Mouse (Mus musculus): ENCODE measurements around the gene Zfp646. TPM values are rescaled to one million over a fixed set of nuclear protein-coding genes. Genes with fewer than 3 reads are reported as not detected.

The Zfp646 gene
- polyA plus RNA-seq, 1 experiment from 2014 or later: 20.3 TPM

GRCm38 (mm10) chr7:127912190-127912871, 36.3 kb downstream of the Zfp646 start, which contains the start of gene Kat8:
Gene Kat8 (plus strand): TSS chr7:127912516.
- 1% methylated on average over 40 of the region's 40 CpGs for WGBS
- Histone ChIP-seq H3K4me3 (peak within 1 kb of the TSS; percentile 87), H3K36me3 (peaks cover 56% of the 10 kb centered on the region), H3K27me3 (ENCODE audit: low read depth, poor library complexity, severe bottlenecking) (no peaks in the 10 kb centered on the region), H3K27ac (peak within 1 kb of the TSS; percentile 88), H3K9me3 (replicated peaks) (no peaks in the 10 kb centered on the region), H3K4me1 (peaks cover 12% of the 10 kb centered on the region)
- DNase-seq (ENCODE audit: low spot score): peak; percentile 93

GRCm38 (mm10) chr7:127912938-127913337, 36.9 kb downstream of the Zfp646 start:
- peak overlapping the region; percentile 88 for H3K27ac ChIP-seq
- H3K27me3 ChIP-seq (ENCODE audit: low read depth, poor library complexity, severe bottlenecking): no peaks in the 10 kb centered on the region
- peak overlapping the region; percentile 87 for H3K4me3 ChIP-seq
- H3K4me1 ChIP-seq: peaks cover 12% of the 10 kb centered on the region
- no peak for DNase-seq (ENCODE audit: low spot score)
- H3K9me3 ChIP-seq (replicated peaks): no peaks in the 10 kb centered on the region
- WGBS: 38% methylated on average over 4 of the region's 4 CpGs
- H3K36me3 ChIP-seq: peaks cover 55% of the 10 kb centered on the region

- Histone ChIP-seq H3K27ac (no peak overlapping the region), H3K36me3 (peaks cover 53% of the 10 kb centered on the region), H3K4me1 (peaks cover 12% of the 10 kb centered on the region), H3K4me3 (no peak overlapping the region), H3K9me3 (replicated peaks) (no peaks in the 10 kb centered on the region), H3K27me3 (ENCODE audit: low read depth, poor library complexity, severe bottlenecking) (no peaks in the 10 kb centered on the region)
- WGBS: 85% methylated on average over 12 of the region's 12 CpGs
- DNase-seq (ENCODE audit: low spot score): no peak
Observed at GRCm38 (mm10) chr7:127915293-127915692, 39.3 kb downstream of the Zfp646 start.

GRCm38 (mm10) chr7:127918203-127918602, 42.2 kb downstream of the Zfp646 start:
- WGBS: 59% methylated on average over 3 of the region's 3 CpGs
- Histone ChIP-seq H3K4me1 (peaks cover 3% of the 10 kb centered on the region), H3K9me3 (replicated peaks) (no peaks in the 10 kb centered on the region), H3K27ac (no peak overlapping the region), H3K4me3 (no peak overlapping the region), H3K27me3 (ENCODE audit: low read depth, poor library complexity, severe bottlenecking) (no peaks in the 10 kb centered on the region), H3K36me3 (peaks cover 80% of the 10 kb centered on the region)
- peak; percentile 54 for DNase-seq (ENCODE audit: low spot score)

GRCm38 (mm10) chr7:127919290-127919689, 43.3 kb downstream of the Zfp646 start:
- Histone ChIP-seq H3K36me3 (peaks cover 90% of the 10 kb centered on the region), H3K4me1 (no peaks in the 10 kb centered on the region), H3K27ac (no peak overlapping the region), H3K27me3 (ENCODE audit: low read depth, poor library complexity, severe bottlenecking) (no peaks in the 10 kb centered on the region), H3K4me3 (no peak overlapping the region), H3K9me3 (replicated peaks) (no peaks in the 10 kb centered on the region)
- 77% methylated on average over 7 of the region's 7 CpGs for WGBS
- no peak for DNase-seq (ENCODE audit: low spot score)

GRCm38 (mm10) chr7:127921516-127921915, 45.5 kb downstream of the Zfp646 start:
- no peak overlapping the region for H3K27ac ChIP-seq
- H3K4me1 ChIP-seq: no peaks in the 10 kb centered on the region
- WGBS: 70% methylated on average over 8 of the region's 8 CpGs
- H3K36me3 ChIP-seq: peaks cover 92% of the 10 kb centered on the region
- no peak for DNase-seq (ENCODE audit: low spot score)
- no peaks in the 10 kb centered on the region for H3K9me3 ChIP-seq (replicated peaks)
- no peak overlapping the region for H3K4me3 ChIP-seq
- no peaks in the 10 kb centered on the region for H3K27me3 ChIP-seq (ENCODE audit: low read depth, poor library complexity, severe bottlenecking)

GRCm38 (mm10) chr7:127922451-127923275, 46.6 kb downstream of the Zfp646 start:
- no peak overlapping the region for H3K4me3 ChIP-seq
- DNase-seq (ENCODE audit: low spot score): no peak
- no peaks in the 10 kb centered on the region for H3K4me1 ChIP-seq
- WGBS: 83% methylated on average over 6 of the region's 6 CpGs
- H3K27me3 ChIP-seq (ENCODE audit: low read depth, poor library complexity, severe bottlenecking): peaks cover 4% of the 10 kb centered on the region
- H3K9me3 ChIP-seq (replicated peaks): no peaks in the 10 kb centered on the region
- H3K27ac ChIP-seq: no peak overlapping the region
- peaks cover 89% of the 10 kb centered on the region for H3K36me3 ChIP-seq

GRCm38 (mm10) chr7:127923714-127924113, 47.7 kb downstream of the Zfp646 start:
- H3K36me3 ChIP-seq: peaks cover 83% of the 10 kb centered on the region
- no peaks in the 10 kb centered on the region for H3K9me3 ChIP-seq (replicated peaks)
- H3K4me1 ChIP-seq: peaks cover under 1% of the 10 kb centered on the region; the same call in 1 of the 2 replicates
- H3K27ac ChIP-seq: no peak overlapping the region
- WGBS: 89% methylated on average over 5 of the region's 5 CpGs
- H3K27me3 ChIP-seq (ENCODE audit: low read depth, poor library complexity, severe bottlenecking): peaks cover 14% of the 10 kb centered on the region
- DNase-seq (ENCODE audit: low spot score): no peak
- no peak overlapping the region for H3K4me3 ChIP-seq

- Histone ChIP-seq H3K4me1 (peaks cover 16% of the 10 kb centered on the region), H3K27me3 (ENCODE audit: low read depth, poor library complexity, severe bottlenecking) (peaks cover 30% of the 10 kb centered on the region), H3K9me3 (replicated peaks) (no peaks in the 10 kb centered on the region), H3K4me3 (no peak overlapping the region), H3K36me3 (peaks cover 69% of the 10 kb centered on the region), H3K27ac (no peak overlapping the region)
- no peak for DNase-seq (ENCODE audit: low spot score)
- whole genome bisulfite sequencing: 69% methylated on average over 5 of the region's 5 CpGs
Observed at GRCm38 (mm10) chr7:127925252-127925651, 49.2 kb downstream of the Zfp646 start.

- H3K4me3 ChIP-seq: no peak overlapping the region
- H3K36me3 ChIP-seq: peaks cover 61% of the 10 kb centered on the region
- H3K27ac ChIP-seq: no peak overlapping the region
- no peak for DNase-seq (ENCODE audit: low spot score)
- H3K4me1 ChIP-seq: peaks cover 16% of the 10 kb centered on the region
- 92% methylated on average over 8 of the region's 8 CpGs for WGBS
- no peaks in the 10 kb centered on the region for H3K9me3 ChIP-seq (replicated peaks)
- peaks cover 35% of the 10 kb centered on the region for H3K27me3 ChIP-seq (ENCODE audit: low read depth, poor library complexity, severe bottlenecking)
Observed at GRCm38 (mm10) chr7:127926066-127926465, 50.0 kb downstream of the Zfp646 start.

- H3K4me1 ChIP-seq: peaks cover 24% of the 10 kb centered on the region
- 87% methylated on average over 11 of the region's 11 CpGs for WGBS
- H3K9me3 ChIP-seq (replicated peaks): no peaks in the 10 kb centered on the region
- no peak for DNase-seq (ENCODE audit: low spot score)
- no peak overlapping the region for H3K27ac ChIP-seq
- peaks cover 35% of the 10 kb centered on the region for H3K27me3 ChIP-seq (ENCODE audit: low read depth, poor library complexity, severe bottlenecking)
- H3K4me3 ChIP-seq: no peak overlapping the region
- H3K36me3 ChIP-seq: peaks cover 54% of the 10 kb centered on the region
Observed at GRCm38 (mm10) chr7:127926846-127927245, 50.8 kb downstream of the Zfp646 start.

- 90% methylated on average over 11 of the region's 11 CpGs for WGBS
- DNase-seq (ENCODE audit: low spot score): no peak
- peaks cover 31% of the 10 kb centered on the region for H3K4me1 ChIP-seq
Observed at GRCm38 (mm10) chr7:127927726-127928125, 51.7 kb downstream of the Zfp646 start.

GRCm38 (mm10) chr7:127928596-127928995, 52.6 kb downstream of the Zfp646 start:
- Histone ChIP-seq H3K4me3 (peak overlapping the region; percentile 42), H3K36me3 (peaks cover 38% of the 10 kb centered on the region), H3K27ac (no peak overlapping the region), H3K27me3 (ENCODE audit: low read depth, poor library complexity, severe bottlenecking) (peaks cover 35% of the 10 kb centered on the region), H3K9me3 (replicated peaks) (no peaks in the 10 kb centered on the region), H3K4me1 (peaks cover 40% of the 10 kb centered on the region)
- no peak for DNase-seq (ENCODE audit: low spot score)
- 52% methylated on average over 5 of the region's 5 CpGs for WGBS

More at GRCm38 (mm10) chr7:127927726-127928125, 51.7 kb downstream of the Zfp646 start:
- H3K9me3 ChIP-seq (replicated peaks): no peaks in the 10 kb centered on the region
- H3K27me3 ChIP-seq (ENCODE audit: low read depth, poor library complexity, severe bottlenecking): peaks cover 35% of the 10 kb centered on the region
- no peak overlapping the region for H3K27ac ChIP-seq
- H3K4me3 ChIP-seq: no peak overlapping the region
- peaks cover 45% of the 10 kb centered on the region for H3K36me3 ChIP-seq

All from limb, embryonic 10.5 days (tissue).